Mouse (Mus musculus) 3134 (cell line): ENCODE measurements around the gene BC035044.
"Not testable (repeated sequence)": the region's sequence is repeated elsewhere in the genome, so short reads cannot be mapped to it uniquely, and the experiment has no call there.

Experiments used
- DNase-seq: peaks from one replicate; pipeline ENCODE4 v3.0.0-alpha.2; 2011; ENCODE audit warnings: low spot score; ENCODE audit not compliant: insufficient read length; ENCODE audit errors: extremely low read depth

The BC035044 gene

DNA sequence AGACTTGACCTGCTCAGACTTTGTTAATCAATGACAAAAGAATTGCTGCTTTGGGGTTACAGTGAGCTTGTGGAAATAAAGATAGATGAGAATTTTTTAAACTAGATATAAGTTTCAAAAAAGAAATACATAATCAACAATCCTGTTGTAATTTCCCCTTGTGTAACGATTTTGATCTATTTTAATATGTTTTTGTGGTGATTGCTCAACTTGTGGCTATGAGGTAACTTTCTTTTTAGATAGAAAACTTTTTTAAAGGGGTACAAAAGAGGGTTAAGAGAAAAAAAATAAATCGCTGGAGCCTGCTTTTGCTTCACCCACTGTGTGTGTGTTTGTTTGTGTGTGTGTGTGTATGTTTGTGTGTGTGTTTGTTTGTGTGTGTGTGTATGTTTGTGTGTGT is 39.8 kb downstream of the BC035044 start:
- DNase-seq = no peak

DNA sequence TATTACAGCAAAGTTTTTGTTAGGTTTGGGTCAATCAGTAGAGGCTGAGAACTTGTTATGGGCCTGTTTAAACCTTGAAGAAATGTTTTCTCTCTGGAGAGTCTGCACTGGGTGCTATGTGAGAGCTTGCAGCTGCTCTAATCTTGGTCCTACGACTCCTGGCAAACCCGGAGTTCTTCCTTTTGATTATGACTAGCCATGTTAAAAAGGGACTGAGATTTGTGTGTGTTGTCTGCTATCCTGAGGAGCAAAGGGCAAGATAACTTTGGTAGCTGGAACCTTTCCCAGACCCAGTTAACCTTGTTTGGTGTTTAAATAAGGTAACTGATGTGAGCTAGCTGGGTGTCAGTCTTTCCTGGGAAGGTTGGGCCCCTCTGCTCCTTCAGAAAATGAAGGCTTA is 40.3 kb downstream of the BC035044 start:
- no peak for DNase-seq

DNA sequence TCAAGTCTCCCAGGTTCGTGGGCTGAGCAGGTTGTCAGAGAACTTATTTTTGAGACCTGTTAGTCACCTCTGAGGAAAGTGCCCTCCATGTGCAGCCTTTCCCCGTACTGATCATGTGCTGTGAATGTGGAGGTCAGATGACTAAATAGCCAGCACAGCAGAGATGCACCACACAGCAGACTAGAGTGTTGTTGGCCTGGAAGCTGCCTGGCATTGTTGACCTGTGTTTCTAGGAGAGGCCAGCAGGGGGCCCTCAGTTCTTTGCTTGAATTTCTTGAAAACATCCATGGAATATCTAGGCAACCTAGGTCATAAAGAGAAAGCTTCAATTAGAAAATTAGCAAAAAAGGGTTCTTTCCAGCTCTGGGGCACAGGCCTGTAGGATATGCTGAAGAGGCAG is 41.0 kb downstream of the BC035044 start:
- DNase-seq = no peak

DNA sequence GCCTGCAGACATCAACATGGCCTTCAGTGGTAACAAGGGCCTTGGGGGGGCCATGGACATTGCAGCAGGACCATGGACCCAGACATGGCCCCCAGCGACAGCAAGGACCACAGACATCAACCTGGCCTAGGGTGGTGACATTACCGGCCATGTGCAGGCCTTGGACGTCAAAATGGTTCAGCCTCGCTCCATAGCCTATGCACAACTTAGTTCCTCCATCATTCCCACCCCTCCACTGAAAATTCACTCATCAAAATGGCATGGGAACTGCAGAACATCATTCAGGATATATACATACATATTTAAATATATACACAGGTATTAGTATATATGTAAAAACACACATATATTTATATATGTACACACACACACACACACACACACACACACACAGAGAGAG is 43.5 kb downstream of the BC035044 start:
- no peak for DNase-seq

DNA sequence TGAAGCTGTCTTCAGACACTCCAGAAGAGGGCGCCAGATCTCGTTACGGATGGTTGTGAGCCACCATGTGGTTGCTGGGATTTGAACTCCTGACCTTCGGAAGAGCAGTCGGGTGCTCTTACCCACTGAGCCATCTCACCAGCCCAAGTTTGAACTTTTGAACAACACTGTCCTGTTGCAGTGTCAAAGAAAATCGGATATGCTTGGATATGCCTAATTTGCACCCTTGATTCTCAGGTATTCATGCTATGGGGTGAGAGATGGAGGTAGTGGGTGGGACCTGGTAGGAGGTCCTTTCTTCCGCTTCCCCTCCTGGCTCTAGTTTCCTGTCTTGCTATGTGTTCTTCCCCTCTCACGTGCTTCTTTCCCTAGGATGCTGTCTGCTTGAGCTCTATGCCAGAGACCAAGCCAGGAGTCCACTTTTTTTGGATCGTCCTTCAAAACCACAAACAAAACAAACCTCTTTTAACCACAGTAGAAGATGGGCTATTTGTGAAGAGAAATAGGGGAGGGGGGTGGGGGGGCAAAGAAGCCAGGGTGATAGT is 44.9 kb downstream of the BC035044 start:
- DNase-seq = peak; percentile 45

DNA sequence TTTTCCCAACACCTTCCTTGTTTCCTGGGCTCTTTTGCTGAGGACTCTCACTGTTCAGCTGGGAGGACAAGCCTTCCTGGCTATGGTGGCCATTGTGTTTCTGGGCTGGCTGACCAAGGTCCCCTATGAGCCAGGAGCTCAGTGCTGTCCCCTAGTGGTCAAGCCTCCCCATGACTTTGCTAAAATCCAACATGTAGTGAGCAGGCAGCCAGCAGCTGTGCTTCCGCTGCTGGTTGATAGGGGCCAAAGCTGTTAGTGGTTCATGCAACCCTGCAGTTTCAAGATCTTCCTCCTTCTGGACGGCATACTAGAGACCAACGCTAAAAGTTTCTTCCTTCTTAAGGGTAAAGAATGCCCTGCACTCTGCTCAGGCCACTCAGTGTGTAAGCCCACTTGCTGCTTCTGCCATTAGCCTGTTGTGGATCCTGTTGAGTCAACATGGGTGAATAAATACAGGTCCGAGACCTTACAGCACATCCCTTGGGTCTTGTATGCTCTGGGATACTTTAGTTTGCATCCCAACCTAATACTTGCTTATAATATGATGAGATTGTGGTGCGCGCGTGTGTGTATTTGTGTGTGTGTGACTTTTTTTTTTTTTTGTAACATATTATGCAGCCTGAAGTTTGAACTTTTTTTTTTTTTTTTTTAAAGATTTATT is 45.5 kb downstream of the BC035044 start:
- DNase-seq = peak; percentile 67

DNA sequence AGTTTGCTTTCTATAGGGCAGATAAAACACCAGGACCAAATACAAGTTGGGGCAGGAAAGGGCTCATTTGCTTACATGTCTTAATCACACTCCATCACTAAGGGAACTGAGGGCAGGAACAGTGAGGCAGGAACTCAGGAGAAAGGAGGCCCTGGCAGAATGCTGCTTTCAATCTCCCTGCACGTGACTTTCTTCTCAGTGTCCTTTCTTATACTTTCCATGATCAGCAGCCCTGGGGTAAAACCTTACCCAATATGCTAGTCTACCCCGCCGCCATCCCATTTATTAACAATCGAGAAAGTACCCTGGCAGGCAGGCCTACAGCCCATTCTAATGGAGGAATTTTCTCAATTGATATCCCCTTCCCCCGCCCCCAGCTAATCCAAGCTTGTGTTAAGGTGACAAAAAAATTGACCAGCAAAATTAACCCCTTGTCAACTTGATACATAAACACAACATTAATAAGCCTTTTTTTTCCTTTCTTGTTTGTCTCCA is 46.3 kb downstream of the BC035044 start:
- DNase-seq = no peak

DNA sequence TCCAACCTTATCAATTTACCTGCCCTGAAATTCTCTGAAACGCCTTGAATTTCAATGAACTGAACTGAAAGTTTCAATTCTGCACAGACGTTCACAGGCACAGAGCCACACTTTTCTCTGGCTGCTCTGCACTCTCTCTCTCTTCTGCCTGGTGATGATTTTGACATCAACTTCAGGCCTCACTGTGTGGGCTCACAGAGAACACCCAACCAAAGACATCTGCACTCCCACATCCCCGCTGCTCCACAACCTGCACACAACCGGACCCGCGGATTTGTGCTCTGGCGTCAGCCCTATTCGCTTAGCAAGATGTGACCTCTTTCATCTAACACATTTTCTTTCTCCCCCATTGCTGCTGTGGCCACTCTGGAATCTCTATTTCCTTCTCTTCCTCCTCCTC is 46.8 kb downstream of the BC035044 start:
- DNase-seq = peak; percentile 40

DNA sequence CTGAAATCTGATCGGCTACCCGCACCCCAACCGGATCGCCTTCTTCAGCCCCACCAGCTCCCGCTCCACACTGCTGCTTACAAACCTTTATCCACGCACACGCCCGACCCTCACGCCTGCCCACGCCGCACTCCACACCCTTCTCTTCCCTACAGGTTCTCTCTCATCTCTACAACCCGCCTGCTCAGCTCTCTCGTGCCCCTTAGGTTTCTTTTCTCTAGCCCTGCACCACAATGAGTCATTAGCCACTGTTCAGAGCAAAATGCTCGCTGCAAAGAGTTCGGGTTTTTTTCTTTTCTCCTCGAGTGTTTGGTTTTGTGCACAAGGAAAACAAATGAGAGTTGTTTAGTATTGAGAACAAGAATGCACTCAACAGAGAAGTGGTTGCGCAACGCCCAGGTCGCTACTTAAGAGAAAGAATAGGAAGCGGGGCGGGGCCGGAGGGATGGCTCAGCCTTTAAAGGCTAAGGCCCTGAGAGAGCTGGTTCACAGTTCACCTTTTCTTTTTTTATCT is 47.4 kb downstream of the BC035044 start:
- DNase-seq = peak; percentile 85

DNA sequence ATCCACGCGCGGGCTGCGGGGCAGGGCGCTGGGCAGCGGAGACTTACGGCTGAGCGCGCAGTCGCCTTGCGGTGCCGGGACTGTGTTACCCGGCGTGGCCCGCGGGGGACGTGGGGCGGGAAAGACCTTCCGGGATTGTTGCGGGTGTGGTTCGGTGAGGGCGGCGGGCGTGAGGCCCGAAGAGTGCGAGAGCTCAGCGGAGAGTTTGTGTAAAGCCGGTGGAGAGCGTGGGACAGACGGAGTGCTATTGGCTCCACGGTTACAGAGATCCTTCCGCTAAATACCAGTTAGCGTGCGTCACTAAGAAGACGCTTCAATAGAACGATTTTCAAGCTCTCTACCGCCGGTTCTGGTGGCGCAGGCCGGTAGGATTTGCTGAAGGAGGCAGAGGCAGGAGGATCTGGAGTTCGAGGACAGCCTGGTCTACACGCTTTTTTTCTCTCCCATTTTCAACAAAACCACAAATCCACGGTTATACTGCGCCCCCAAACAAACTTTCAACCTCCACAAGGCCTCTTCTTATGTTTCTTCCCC is 47.9 kb downstream of the BC035044 start:
- DNase-seq = peak; percentile 94

DNA sequence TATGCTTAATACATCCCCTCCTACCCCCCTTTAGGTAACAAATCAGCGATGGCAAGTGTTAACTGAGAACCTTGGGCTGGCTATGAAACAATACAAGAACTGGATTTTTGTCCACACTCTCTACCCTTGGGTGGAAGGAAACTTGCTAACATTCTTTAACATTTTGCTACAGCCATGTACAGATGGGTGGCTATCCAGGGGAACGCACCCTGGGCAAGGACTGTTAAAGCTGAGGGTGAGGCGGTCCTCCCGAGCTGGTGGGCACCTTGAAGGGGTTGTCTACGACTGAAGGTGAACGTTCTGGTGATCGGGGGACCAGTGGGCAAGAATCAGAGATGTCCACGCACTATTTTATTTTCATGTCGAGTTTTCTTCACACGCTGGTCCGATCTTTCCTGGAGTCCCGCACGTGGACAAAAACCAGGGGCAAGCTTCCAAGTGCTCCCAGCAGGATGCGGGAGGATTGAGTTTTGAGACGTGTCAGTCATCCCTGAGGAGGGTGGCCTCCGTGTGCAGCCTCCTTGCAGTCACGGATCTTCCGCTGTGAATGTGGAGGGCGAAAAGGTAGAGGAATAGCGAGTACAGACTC is 48.5 kb downstream of the BC035044 start:
- DNase-seq = no peak

DNA sequence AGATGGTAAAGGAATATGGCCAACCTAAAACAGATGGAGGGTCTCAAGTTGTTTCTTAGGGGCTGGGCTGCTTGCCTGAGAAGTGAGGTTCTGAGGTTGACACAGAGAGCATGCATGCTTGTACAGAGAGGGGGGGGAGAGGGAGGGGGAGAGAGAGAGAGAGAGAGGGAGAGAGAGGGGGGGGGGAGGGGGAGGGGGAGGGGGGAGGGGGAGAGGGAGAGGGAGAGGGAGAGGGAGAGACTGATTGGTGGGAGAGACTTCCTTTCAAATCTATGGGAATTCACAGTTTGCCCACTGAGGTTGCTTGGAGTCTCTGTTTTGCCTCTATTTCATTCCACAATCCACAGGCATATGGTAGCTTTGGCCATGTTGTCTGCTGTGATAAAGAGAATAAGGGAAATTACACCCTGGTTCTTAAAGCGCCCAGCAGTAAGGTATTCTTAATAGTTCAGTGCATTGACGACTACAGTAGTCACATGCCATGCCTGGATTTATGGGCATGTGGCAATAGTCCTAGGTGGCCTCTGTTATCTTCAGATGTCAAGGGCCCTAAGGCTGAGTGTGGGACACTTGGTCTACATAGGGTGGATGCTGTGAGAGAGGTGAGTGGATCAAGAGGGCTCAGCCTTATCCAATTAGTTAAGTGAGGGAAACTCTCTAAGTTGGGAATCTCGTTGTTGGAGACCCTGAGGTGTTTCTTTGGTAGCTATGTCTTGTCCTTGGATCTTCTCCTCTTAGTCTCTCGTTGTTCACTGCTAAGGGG is 49.4 kb downstream of the BC035044 start:
- no peak for DNase-seq

DNA sequence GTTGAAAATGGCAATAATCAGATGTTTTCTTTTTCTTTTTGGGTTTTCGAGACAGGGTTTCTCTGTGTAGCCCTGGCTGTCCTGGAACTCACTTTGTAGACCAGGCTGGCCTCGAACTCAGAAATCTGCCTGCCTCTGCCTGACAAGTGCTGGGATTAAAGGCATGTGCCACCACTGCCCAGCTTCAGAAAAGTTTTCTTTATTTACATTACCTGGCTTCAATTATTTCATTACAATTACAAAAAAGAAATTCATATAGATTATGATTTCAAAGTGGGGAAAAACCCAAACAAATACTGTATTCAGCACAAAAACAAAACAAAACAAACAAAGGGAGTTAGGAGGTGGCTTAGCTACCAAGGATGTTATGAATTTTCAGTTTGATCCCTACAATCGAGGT is 50.3 kb downstream of the BC035044 start:
- not testable (repeated sequence) for DNase-seq

DNA sequence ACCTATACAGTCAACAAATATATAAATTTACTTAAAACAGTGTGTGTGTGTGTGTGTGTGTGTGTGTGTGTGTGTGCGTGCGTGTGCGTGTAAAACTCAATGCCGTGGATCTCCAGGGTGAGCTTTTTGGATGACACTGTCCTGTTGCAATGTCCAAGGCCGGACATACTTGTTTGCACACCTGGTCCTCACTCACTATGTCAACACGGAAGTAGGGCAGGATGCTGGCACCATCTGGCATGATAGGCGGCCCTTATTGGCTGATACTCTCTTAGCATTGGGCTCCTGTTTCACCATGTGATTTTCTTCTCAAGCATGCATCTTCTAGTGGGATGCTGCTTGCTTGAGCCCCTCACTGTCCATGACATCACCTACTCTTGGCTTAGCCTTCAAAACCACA is 51.0 kb downstream of the BC035044 start:
- DNase-seq = peak; percentile 39

DNA sequence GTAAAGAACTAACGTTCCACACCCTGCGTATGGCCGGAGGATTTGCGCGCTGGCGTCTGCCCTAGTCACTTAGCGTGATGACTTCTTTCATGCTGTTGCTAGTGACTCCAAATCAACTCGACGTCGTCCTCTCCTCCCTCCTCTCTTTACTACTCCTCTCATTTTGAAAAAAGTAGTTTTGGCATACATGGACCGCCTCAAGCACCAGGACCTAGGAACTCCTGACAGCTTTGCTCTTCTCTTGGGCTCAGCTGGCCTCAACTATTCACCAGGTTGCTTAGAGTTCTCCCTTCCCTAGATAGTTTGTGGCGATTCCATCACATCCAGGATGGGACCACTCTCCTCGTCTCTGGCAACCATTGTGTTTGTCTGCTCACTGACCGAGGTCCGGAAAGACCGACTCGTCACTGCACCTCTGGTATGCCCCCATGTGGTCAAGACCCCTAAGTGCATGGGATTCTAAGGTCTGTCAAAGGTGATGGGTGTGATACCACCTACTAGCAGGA is 51.6 kb downstream of the BC035044 start:
- peak; percentile 72 for DNase-seq

DNA sequence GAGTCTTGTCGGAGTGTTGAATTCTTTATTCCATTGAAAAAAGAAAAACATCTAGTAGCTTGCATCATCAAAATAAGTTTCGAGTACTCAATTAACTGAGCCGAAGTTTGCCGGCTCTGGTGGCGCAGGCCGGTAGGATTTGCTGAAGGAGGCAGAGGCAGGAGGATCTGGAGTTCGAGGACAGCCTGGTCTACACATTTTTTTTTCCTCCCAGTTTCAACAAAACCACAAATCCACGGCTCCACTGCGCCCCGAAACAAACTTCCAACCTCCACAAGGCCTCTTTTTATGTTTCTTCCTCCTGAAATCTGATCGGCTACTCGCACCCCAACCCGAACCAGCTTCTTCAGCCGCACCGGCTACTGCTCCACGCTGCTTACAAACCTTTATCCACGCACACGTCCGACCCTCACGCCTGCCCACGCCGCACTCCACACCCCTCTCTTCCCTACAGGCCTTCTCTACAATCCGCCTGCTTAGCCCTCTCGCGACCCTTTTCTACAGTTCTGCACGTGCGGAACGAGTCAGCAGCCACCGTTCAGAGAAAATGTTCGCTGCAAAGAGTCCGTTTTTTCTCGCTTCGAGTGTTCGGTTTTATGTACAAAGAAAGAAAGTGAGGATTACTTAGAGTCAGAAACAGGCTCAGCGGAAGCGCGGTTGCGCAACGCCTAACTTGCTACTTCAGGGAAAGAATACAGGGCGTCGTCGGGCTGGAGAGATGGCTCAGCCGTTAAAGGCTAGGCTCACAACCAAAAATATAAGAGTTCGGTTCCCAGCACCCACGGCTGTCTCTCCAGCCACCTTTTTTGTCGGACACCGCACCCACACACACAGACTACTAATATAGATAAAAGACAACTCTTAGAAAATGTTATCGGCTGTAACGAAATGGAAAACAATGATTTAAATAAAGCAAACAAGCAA is 52.3 kb downstream of the BC035044 start:
- DNase-seq = peak; percentile 88

DNA sequence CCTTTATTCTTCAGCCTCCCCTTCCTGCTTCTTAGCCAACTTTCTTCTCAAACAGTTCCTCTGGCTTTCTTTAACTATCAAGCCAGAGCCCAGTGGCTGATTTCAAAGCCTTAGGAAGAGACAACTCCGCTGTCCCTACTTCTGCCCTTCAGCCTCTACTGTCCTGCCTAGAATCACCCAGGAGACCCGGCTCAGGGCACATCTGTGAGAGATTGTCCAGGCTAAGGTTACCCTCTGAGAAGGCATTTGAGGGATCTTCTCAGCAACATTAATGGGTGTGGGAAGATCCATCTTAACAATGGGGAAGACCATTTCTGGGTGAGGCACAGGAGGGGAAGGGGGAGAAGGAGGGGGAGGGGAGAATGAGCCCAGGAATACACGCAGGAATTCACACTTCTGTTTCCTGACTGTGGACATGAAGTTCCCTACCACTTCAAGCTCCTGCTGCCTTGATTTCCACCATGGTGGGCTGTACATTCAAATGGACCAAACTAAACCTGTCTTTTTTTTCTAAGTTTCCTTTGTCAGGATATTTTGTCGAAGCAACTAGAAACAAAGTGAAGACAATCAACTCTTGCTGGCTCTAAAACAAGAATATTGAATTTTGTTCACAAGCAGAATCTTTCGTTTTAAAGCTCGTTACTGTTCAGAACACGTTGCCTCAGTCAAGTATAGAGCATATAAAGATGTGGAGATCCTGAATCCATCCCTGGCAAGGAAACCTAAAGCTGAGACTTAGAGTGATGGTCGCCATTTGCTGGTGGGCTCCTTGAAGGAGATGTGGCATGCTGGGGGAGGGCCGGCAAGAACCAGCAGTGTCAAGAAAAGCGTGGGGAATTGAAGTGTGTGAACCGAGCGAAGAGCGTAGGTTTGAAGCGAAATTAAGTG is 53.2 kb downstream of the BC035044 start:
- DNase-seq = peak; percentile 34

DNA sequence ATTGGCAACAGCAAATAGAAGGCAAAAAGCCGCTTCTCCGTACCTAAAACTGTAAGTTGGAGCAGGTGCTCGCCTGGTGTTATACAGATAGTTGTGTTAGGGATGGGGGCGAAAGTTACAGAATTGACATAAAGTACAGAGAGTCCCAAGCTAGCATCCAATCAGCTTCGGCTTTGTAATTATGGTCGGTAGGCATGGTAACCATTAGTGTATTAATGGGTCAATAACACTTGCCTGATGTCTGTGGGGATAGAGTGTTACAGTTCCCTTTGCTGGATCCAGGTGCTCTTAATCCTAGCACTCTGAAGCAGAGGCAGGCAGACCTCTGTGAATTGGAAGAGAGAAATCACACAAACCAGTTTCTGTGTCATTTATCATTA is 54.0 kb downstream of the BC035044 start:
- DNase-seq = no peak
